Mouse (Mus musculus): ENCODE measurements around the gene Ulbp1.

The Ulbp1 gene

DNA sequence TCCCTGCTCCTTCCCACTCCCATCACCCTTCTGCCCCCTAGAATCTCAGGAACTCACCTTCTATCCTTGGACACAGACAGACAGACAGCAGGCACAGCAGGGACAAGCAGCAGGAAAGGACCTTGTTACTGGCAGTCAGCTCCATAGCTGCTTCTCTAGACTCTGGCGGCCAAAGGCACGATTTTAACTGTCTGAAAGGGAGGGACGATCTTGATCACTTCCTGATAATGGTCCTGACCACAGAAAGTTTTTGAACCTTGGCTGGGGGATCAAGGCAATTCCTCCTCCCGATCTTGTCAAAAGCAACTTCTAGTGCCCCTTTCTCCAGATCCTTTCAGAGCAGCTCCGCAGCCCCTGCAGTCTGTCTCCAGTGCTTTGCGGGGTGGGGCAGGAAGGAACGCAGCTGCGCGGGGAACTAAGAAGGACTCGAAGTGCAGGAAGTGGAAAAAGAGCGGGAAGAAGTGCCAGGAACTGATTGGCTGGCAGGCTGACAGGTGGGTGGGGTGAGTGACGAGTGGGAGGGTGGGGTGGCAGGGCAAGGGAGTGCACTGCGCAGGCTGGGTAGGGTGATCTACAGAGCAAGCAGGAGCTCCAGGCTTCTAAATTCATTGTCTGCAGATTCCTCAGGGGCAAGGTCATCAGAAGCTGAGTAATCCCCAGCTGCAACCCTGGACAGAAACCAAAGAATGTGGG, at the start of gene Ulbp1:
Gene Ulbp1, minus strand, starts transcription at position 442 of the 693 bp plus-strand sequence.
- 64% methylated on average over 13 of the region's 13 CpGs for WGBS

DNA sequence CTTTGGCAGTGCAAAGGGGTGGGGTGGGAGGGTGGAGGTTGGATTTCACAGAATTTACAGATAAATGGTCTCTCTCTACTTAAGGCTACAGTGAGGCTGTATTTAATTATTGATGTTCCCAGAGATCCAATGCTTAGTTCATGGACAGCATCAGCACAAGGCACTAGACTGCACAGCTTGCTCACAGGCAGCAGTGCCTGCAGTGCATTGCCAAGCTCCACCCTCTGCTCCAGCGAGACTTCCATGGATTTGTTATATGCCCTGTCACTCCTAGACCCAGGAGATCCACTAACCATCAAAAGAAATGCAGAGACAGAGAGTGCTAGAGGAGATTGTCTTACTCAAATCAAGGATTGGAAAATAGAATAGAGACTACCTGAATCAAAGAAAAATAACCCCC, 24.7 kb upstream of the Ulbp1 start:
- 35% methylated on average over 1 of the region's 1 CpGs for WGBS

DNA sequence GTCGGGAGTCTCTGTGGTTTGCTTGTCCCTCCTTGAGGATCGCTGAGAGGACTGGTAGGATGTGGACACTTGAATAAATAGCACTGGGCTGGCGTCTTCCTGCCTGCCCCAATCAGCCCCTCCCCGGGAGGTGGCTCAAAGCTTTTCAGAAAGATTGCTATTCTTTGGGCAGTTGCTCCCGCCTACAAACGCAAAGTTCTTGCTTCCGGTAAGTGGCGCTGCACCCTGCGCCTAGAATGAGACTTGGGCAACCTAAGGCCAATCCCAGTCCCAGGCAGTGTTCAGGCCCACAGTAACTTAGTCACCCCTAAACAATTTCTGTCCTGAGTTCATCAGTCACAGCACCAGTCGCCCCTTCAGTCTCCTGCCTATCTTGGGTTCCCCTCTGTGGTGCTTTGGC, 18.9 kb upstream of the Ulbp1 start:
- 24% methylated on average over 10 of the region's 10 CpGs for WGBS

DNA sequence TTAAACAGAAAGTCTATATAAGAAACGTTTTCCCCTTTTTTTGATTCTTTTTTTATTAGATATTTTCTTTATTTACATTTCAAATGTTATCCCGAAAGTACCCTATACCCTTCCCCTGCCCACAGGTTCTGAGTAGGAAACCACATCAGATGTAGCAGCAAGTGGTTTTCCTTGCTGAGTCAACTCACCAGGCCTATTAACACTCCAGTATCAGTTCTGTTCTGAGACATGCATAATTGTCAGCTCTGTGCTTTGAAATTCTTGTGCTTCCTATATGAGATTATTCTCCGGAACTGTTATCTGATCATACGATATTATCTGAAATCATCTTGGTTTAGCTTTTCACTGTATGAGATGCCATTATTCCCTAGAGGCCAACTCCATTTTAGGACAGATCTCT, 10.2 kb upstream of the Ulbp1 start:
- WGBS, result 72% methylated on average over 4 of the region's 4 CpGs

DNA sequence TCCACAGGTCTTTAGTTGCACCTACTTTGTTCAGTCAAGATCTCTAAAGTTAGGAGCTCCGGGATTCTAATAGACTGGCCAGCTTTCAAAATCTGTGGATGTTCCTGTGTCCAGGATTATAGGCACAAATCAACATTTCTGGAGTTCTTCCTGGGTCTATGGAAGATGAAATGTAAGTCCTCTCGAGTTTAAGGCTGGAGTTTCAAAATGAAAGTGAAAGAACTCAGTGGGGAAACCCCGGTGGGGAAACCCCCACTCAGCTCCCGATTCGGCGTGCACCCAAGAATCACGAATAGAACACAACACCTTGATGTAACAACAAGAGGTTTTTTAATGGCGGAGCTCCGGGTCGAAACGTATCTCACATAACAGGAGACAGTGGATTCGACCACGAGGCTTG, 787 bp upstream of the Ulbp1 start:
- WGBS, result 84% methylated on average over 7 of the region's 13 CpGs

DNA sequence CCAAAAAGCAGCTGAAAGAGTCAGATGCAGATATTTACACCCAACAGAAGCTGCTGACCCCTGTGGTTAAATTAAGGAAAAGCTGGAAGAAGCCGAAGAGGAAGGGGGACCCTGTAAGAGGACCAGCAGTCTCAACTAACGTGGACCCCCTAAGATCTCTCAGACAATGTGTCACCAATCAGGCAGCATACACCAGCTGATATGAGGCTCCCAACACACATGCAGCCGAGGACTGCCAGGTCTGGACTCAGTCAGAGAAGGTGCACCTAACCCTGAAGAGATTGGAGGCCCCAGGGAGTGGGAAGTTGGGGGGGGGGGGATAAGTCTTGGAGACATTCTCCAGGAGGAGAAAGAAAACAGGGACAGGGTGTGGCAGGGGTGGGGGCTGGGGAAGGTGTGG, 1.8 kb downstream of the Ulbp1 start:
- WGBS, result 81% methylated on average over 3 of the region's 3 CpGs

DNA sequence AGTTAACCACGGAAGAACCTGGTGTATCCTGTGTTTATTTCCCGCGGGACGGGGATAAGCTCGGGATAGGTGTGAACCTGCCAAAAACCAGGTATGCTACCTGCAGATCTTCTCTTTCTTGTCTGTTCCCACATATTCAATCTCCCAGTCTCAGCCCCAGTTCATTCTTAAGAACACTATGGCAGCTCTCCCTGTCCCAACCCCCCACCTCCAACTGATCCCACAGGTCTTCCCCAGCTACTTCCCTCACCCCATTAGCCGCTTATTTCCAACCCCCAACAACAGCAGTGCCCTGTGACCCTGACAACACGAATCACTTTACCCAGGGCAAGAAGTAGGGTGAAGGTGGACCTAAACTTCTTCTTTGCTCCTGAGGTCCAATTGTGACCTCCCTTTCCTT, 3.0 kb downstream of the Ulbp1 start:
- 13% methylated on average over 7 of the region's 7 CpGs for WGBS

DNA sequence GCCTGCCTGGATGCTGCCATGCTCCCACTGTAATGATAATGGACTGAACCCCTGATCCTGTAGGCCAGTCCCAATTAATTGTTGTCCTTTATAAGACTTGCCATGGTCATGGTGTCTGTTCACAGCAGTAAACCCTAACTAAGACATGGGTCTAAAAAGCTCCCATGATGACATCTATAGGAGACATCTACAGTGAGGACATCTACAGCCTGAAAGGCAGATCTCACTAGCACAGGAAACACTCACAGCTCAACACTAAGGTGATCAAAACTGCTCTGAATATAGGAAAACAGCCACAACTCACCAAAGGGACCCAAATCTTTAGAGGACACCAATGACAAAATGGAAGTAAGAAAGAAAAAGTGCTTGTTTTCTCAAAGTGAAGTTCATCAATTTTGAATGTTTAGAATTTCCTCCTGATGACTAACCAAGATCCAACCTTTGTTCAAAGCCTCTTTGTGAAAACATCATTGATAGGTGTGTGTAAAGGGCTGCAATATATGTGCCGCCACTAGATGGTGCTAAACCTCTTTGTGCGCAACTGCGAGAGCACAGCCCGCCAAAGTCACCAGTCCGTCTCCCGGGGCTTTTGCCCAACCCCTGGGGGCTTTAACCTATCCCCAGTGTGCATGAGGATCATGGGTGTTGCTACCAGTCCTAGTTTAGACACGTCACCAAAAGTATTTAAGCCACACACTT, 3.6 kb downstream of the Ulbp1 start:
- under 1% methylated on average over 7 of the region's 7 CpGs for WGBS

DNA sequence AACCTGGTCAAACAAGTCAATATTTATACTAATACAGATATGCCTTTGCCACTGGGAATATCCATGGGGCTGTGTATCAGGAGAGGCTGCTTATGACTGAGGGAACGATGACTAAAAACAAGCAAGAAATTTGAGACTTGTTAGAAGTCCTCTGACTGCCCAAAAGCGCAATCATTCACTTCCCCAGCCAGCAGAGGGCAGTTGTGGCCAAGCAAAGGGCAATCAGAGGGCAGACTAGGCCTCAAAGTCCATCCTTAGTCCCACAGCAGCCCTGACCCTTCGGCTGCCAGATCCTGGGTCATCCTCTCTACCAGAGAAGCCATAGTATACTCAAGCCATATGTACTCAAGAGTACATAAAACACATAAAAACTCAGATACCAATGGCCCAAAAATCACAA, 11.4 kb downstream of the Ulbp1 start:
- WGBS, result 61% methylated on average over 3 of the region's 3 CpGs

DNA sequence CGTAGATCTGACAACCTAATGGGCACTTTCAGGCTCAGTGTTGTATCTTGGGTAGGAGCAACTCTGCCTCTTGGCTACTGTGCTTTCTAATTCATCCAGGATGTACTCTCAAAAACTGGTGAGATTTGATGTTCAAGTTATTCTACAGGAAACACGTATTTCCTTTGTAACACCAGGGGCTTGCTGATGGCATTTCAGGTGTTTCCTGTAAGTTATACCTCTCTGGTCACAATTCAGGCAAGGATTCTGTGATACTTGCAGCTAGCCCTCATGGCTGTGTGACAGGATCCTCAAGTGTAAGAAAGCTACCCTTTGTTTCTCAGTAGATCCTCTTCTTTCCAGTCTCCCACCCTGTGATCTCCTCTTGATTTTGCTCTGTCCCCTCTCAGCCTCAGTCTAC, 34.5 kb downstream of the Ulbp1 start:
- WGBS, result 86% methylated on average over 2 of the region's 2 CpGs

DNA sequence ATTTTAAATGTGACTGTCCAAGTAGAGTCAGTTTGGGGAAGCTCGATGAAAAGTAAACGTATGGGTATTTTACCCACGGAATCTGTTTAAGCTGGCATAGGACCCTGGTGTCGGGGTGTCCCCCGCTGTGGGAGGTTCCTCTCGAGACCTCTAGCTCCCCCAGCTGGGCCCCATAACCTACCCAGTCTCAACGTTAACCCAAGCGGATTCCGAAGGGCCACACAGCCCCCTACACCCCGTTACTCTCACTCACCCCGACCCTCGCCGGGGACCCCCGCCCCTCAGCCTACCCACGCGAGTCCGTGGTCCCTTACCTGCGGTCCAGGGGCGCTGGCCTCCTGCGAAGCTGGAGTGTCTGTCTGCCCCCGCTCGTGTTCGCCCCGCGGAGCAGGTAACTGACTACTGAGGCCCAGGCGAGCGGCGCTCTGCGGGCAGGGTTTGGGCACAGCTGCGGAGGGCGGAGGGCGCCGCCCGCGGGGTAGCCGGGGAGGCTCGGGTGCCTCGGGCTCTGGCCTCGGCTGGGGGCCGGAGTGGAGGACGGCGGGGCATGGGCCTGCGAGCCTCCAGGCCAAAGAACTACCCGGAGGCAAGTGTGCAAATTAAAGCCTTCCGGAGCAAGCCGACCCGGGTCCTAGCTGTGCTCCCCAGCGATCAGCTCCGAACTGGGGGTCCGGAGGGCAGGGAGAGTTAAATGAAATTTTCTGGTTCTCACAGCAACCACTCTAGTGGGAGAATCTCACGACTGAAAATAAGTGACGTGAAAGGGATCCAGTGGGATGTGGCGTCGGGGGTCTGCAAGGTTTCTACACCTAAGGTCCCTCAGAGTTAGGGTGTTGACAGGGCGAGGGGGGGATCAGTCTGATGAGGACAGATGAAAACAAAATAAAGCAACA, 80.0 kb downstream of the Ulbp1 start:
- 7% methylated on average over 54 of the region's 55 CpGs for WGBS

DNA sequence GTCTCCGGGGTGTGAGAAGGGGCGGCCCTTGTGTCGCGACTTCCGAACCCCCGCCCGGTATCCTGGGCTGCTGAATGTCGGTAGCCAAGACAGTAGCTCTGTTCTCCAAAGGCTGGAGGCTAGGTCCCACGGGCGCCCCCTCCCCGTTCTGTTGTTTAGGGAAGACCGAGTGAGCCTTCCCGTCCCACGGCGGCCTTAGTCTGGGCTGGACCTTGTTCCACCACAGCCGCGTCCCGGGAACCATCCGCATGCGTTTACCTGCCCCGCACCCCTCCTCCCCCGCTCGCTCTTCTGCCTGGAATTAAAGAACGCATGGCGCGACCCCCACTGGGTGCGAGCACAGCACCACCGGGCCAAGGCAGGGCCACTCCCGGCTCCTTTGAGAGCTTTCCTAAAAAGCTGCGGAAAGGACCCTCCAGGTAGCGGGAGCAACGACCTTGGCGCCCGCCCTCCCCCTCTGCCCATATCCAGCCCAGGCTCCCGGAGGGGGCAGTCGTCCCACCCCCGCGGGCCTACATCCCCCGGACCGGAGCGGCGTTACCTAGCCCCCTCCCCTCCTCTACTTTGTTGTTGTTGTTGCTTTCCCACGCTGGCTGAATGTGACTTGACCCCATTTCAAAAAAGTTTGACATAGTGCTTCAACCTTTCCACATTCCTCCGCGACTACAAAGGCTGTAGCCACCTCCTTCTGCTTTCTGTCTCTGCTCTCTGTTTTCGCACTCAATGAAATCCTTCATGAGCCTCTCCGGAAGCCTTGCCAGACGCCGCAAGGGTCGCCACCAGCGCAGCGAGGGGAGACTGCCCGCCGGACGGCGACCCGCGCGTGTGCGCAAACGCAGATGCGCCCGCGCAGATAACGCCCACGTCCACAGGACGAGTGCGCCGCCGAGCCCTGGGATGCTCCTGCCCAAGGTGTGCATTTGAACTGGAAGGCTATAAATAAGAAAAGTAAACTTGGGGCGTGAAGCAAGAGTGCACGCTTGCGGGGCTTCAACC, 81.2 kb downstream of the Ulbp1 start:
- WGBS, result under 1% methylated on average over 73 of the region's 73 CpGs

DNA sequence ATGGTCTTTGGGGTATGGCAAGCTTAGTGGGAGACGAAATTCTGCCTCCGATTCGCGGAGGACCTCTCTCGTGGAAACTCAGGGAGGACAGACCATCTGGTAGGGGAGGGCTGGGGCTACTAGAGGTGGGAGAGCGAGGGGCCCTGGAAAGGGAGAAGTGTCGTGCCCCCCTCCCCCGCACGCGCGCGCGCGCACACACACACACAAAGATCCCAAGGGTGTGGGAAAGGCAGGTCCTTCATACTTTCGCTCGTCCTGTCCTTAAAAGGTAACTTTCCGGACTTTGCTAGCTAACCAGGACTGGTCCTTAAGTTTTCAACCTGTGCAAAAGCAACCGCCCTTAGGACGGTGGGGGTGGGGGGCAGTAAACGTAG, 81.9 kb downstream of the Ulbp1 start:
- 0% methylated on average over 20 of the region's 20 CpGs for WGBS

DNA sequence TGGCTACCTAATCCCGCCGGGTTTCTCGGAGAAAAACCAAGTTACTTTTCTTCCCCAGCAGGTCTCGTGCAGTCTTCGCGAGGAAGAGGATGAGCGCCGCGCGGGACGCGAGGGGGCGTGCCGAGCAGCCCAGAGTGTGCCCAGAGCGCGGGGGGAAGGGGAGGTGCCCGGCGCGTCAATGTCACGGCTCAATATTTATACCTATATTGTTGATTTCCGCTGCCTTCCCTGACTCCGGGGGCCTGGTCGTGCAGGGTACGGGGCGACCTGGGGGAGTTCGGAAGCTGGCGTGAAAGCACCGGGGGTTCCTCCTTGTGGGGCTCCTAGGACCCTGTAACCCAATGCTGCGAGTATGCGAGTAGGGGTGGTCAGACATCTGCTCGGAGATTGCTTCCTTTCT, 82.3 kb downstream of the Ulbp1 start:
- WGBS, result 1% methylated on average over 31 of the region's 31 CpGs

All from cerebral cortex, adult 2 months (tissue).